Mouse (Mus musculus) brain, embryonic 18.5 days (tissue): ENCODE measurements around the gene Smdt1.
"Not testable (repeated sequence)": the region's sequence is repeated elsewhere in the genome, so short reads cannot be mapped to it uniquely, and the experiment has no call there.

Experiments
- DNase-seq: peaks from one replicate; pipeline ENCODE4 v3.0.0-alpha.2; 2012; ENCODE audit warnings: low read depth, low spot score

Smdt1 gene

DNA sequence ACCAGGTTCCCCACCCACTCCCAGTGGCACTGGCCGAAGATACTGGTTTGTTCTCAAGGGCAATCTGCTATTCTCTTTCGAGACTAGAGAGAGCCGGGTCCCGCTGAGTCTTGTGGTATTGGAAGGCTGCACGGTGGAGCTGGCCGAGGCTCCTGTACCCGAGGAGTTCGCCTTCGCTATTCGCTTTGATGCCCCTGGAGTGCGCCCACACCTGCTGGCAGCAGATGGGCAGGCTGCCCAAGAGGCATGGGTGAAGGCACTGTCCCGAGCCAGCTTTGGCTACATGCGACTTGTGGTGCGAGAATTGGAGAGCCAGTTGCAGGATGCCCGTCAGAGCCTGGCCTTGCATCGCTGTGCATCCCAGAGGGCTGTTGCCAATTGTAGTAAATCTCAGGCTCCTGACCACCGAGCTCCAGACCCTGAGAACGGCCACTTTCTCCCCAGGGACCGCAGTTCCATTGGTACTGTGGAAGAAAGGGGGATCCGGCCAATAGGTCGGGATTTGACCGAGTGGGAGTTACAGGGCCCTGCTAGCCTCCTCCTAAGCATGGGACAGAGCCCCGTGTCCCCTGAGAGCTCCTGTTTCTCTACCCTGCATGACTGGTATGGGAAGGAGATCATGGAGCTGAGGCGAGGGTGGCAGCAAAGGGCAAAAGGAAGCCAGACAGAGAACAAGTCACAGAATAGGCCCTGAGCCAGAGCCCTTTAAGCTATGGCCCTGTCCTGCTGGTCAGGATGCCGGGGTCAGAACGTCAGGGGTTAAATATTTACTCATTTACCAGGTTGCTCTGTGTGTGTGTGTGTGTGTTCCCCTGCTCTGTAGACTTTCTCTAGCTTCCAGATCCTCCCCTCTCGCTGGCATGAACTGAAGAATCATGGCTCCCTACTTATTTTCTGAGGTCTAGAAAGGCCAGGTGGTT lies 4.9 kb downstream of the Smdt1 start:
- DNase-seq: no peak

DNA sequence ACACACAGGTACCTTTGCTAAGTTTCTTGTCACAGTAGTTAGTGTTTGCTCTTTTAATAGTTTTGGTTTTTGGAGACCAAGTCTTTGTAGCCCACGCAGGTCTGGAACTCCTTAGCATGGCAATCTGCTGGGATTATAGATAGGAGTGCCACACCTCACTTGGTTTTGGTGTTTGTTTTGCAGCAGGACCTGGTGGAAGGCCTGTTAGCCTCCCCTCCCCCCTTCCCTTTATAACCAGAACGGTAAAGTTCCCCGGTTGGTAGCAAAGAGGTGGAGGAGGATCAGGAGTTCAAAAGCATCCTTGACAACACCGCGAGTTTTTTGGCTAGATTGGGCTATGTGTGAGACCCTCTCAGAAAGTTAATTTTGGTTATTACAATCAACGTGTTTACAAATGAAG lies 6.2 kb downstream of the Smdt1 start:
- DNase-seq: no peak

DNA sequence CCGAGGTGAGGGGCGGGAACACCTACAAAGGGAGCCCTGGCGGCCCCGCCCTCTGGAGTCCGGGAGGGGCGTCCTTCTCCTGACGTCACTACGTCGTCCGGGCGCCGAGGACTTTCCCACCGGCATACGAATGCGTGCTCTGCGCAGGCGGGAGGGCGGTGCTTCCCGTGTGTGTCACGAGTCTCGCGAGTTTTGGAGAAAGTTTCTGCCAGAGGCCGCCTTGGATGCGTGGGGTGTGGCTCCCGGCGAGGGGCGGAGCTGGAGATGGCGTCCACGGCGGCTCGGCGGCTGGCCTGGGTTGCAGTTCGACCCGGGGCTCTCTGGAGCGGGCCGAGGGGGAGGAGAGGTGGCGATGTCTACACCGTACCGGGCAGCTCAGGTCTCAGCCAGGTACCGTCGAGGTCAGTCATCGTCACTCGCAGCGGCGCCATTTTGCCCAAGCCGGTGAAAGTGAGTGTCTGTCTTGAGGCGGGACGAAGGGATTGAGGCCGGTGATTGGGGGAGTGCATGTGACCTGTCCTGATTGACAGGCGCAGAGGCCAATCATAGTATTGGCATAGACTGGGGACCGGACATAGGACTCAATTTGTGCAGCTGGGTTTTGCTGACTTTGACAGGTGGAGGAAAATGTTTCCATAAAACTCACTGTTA lies 7.2 kb downstream of the Smdt1 start:
- peak; percentile 97 for DNase-seq

DNA sequence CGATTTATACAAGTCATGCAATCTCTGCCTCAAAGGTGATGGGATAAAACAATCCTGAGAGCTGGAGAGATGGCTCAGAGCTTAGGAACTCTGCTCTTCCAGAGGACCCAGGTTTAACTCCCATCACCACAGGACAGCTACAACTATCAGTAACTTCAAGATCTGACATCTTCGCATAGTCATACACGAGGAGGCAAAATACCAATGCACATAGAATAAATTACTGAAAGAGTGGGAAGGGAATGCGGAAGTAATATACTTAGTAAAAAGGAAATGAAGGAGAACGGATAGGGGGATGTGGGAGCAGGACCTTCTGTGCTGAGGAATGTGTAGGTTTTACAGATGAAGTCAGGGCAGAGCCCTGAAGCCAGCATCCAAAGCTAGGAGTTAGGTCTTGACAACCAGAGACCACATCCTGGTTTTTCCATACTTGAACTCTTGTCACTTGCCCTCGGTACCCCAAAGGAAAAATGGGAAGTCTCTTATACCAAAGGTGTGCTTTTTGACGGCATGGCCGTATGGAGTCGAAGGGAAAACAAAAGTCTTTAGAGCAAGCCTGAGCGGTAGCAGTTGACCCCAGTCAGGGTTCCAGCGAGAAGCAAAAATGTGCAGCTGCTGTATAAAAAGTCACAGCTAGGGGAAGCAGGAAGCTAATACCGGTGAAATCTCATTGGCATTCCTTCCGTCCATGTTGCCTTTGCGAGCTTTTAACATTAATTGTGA lies 8.0 kb downstream of the Smdt1 start:
- no peak for DNase-seq

DNA sequence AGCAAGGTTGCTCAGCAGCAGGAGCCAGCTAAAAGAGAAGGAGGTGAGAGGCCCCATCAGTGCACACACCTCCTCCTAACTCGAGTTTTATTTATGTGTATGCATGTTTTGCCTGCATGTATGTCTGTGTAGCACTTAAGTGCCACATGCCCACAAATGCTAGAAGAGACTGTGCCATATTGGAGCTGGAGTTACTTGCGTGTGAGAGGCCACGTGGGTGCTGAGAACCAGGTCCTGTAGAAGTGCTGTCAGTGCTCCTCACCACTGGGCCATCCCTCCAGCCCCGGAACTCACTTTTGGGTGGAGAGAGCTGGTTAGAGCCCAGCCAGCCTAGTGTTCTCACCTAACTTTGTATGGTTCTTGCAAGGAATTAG lies 8.5 kb downstream of the Smdt1 start:
- DNase-seq: no peak

DNA sequence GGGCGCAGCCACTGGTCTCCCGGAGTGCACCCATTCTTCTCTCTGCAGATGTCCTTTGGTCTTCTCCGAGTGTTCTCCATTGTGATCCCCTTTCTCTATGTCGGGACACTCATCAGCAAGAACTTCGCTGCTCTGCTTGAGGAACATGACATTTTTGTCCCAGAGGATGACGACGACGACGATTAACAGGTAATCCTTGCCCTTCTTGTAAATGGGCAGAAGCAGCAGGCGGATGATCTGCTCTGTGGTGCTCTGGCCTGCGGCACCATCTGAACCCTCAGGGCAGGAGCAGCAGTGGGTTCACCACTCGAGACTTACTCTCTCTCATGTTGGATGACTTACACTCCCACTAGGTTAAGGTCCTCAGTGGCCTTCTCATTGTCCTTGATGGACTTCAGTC lies 9.1 kb downstream of the Smdt1 start:
- no peak for DNase-seq

DNA sequence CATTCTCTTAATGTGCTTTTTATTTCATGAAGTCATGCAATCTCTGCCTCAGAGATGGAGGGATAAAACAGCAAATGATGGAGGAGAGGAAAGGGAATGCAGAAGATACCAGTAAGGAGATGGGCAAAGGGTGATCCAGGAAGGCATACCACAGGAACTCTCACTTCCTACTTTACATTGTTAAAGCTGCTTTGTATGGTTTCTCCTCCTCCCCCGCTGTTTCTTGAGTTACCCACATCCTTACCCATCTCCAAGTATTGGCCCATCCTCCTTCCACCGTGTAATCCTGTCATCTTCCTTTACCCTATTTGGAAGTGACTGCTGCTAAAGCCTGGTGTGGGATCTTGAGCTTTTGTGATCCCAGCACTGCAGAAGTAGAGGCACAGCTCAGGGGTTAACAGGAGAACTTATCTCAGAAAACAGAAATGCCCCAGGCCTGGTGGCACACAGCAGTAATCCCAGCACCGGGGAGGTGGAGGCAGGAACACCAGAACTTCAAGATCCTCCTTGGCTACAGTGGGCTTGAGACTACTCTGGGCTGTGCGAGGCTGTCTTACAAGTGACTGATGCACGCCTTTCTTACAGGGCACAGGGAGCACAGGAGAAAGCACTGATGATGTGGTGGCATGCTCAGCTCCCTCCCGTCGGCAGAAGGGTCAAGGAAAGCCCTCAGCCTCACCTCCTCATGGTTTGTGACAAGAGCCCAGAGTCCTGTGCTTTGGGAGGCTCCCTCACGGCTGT lies 9.7 kb downstream of the Smdt1 start:
- no peak for DNase-seq

DNA sequence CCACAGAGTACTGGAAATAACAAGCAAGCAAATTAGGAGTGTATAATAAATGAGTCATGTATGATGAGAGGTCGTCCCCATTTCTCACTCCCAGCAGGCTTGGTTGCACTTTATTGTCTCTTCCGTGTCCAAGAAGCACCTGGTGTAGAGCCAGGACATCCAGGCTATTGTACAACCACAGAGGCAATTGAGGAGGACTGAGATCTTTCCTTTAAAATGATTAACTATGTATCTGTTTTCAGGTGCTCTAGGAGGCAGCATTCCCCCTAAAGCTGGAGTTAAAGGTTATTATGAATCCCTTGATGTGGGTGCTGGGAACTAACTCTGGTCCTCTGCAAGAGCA lies 10.2 kb downstream of the Smdt1 start:
- no peak for DNase-seq

DNA sequence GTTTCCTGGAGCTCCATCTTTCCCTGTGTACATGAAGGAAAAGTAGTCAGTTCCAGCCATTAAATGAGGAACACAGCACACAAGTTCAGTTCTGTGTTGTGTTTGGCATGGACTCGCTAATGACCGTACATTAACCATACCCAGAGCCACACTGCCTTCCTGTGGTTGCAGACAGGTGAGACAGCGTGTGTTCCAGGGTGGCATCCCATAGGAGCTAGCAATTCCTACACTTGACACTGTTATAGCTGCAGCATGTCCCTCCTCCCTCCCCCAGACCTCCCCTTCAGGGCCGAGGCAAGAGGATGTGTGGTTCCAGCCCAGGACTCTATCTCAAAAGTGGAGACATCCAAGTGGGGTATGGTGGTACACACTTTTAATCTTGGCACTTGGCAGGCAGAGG lies 11.6 kb downstream of the Smdt1 start:
- no peak for DNase-seq

DNA sequence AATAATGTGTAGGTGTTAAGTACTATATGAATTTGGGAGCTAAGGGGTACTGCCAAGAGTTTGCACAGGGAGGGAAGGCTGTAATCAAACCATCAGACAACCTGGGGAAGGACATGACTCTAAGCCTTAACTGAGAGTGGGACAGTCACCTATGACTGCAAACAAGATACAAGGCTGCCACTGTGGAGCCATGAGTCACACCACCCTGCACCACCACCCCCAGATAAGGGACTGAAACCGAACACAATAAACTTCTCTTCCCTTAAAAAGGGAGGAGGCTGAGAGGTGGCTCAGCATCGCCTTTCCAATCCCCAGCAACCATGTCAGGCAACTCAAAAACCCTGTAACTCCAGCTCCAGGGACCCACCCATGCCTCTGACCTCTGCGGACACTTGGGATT lies 12.7 kb downstream of the Smdt1 start:
- no peak for DNase-seq

DNA sequence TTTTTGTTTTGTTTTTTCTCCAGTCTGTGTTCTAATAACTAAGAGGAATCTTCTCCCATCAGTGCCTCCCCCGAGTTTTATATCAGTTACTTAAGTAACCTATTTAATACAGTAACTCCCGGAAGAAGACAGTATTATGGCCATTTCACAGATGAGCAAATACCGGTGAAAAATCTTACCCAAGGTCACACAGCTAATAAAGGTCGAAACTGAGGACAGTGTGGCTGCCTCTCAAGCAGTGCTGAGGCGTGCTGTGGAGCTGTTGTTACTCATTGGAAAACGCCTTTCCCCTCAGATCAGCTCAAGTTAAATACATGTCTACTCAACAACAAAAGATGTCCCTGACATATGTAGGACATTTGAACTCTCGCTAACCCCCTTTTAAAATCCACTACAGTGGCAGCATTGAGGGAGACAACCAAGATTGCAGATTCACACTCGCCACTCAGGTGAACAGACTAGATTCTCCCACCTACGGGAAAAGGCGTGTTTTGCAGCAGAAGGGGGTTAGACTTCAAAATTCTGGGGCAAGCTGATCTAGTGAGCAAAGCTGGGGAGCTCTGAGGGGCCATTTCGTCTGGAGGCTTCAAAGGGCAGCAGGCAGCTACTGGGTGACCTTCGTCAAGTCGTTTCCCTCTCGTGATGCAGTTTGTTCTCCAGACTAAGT lies 14.5 kb downstream of the Smdt1 start:
- no peak for DNase-seq

DNA sequence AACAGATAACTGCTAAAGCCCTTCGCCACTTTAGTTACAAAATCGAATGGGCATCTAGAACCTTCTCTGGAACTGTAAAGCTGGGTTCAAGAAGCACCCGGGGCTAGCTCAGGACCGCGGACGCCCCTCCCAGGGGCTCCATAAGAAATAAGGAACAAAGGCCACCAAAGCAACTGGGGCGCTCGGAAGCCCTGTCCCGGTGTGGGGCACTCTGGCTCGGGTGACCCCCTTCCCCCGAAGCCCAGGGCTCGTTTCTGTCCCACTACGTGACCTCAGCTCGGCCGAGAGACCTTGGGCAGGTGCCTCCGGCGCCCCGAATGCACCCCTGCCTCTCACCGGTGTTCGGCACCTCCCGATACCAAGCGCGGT lies 15.0 kb downstream of the Smdt1 start:
- DNase-seq: no peak

DNA sequence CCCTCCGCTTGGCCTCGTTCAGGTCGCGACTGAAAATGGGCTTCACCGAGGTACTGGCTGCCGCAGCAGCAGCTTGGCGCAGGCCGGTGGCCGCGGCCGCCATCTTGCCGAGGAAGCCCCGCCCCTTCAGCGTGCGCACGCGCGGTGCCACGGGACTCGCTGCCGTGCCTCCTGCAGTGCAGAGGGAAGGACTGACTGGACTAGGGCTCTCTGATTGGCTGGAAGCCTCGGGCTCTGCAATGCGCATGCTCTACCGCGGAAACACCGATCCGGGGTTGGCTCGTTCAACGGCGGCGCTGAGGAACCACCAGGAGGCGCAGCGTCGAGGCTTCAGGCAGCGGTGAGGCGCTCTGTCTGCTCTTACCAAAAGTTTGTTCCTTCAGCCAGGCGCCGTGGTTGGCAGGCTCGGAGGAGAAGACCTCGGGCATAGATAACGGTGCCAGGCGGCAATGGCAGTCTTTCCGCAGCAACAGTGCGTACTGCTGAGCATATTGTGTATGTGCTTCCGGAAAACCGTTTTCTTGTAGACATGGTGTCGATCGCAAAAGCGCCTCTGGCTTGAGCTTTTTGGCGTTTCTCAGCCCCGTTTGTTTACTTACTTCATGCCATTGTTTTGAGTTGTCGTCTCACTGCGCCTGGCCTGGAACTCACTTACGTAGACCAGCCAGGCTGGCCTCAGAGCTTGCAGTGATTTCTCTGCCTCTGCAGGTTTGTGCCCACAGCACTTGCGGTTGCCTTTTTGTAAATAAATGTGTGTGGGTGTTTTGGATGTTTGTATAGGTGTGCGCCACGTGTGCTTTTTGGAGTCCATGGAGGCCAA lies 15.6 kb downstream of the Smdt1 start, which contains the start of gene Ndufa6:
Gene Ndufa6, minus strand, starts transcription at position 197 of the 820 bp plus-strand sequence.
- peak; percentile 96 for DNase-seq

DNA sequence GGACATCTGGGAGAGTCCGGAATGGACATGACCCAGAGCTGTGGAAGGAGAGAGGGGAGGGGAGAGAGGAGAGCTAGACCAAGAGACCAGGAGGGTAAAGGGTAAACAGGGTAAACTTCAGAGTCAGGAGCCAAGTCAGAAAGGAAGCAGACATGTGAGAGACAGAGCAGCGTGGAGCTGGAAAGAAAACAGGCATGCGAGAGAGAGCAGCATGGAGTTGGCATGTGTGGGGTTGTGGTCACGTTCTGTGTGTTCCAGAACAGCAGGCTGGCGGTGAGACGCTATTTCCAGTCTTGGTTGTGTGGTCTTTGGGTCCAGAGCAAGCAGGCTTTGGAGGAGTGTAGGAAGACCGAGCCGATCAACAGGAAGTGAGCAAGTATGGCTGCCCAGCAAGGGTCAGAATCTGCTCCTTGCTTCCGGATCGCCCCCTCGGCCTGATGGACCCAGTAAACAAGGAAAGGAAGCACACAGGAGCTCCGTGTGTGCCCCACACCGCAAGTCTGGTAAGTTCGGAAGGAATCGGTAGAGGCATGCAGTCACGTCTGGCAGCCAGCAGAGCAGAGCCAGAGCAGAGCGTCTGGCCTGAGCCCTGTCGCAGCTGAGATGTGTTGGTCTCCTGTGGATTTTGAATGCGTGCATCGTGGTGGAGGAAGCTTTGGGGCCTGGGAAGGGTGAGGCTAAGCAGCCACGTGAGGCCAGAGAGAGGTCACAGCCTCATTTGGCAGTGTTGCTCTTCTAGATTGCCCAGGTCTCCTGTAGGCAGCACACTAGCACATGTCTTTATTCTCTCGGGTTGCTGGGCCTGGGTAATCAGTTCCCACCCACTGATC lies 19.9 kb downstream of the Smdt1 start:
- DNase-seq: no peak

DNA sequence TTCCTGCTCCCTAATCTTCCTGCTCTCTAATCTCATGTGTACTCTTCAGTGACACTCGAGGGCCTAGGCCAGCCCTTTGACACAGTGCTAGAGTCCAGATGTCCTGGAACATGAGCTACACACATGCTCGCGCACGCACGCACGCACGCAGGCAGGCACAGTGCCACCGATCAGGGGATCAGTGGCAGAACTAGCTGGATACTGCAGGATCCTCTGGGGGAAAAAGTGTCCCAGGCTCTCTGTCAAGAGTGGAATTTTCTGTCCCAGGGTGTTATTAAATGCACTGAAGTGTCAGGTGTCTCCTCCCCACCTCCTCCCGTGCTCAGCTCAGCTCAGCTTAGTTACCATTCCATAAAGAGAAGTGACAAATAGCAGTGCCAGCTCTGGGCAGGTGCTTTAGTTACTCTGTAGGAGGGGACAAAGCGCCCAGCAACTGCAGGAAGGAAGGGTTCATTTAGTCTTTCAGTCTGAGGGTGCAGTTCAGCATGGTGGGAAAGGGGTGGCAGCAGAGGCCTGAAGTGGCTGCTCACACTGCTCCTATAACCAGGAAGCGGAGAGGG lies 22.8 kb downstream of the Smdt1 start:
- no peak for DNase-seq

DNA sequence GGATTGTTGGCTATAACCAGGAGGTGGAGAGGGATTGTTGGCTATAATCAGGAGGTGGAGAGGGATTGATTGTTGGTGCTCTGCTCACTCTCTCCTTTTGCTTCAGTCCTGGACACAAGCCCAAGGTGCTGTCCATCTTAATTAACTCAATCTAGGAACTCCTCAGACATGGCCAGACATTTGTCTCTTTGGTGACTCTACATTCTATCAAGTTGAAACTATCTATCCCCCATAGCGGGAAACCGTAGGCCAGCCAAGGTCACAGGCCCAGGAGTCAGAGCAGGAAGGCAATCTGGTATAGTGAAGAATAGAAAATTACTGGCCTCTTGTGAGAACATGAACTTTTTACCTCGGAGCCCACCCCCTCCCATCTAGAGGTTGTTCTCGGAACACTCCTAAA lies 23.5 kb downstream of the Smdt1 start:
- no peak for DNase-seq

DNA sequence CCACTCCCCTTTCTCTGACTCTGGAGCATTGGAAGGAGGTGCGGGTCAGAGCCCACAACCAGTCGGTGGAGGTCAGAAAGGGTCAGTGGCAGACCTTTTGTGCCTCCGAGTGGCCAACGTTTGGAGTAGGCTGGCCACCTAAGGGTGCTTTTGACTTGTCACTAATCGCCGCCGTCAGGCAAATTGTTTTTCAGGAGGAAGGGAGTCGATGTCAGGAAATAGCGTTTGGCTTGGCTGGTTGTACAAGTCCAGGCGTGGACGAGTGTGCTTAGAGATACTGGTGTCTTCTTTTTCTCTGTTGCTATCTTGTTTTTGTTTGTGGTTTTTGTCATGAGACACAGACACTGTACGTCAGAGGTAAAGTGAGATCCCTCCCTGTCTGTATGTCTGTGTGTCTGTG lies 25.0 kb downstream of the Smdt1 start:
- not testable (repeated sequence) for DNase-seq

DNA sequence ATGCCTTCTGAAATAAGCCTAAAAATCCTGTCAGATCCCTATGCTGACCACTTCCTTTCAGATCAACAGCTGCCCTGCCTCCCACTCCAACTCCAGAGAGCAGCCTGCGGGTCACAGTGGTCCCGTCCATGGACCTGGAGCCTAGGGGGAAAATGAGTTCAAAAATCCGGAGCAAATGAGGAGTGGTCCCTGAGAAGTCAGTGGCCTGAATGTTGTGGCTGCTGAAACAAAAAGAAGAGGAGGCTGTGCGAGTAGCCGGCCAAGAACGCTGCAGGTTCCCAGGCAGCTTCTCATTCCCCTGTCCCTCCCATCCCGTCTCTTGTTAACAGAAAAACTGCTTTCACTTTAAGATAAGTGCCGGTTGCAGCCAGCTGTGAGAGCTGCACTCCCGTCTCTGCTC lies 25.8 kb downstream of the Smdt1 start:
- DNase-seq: not testable (repeated sequence)

DNA sequence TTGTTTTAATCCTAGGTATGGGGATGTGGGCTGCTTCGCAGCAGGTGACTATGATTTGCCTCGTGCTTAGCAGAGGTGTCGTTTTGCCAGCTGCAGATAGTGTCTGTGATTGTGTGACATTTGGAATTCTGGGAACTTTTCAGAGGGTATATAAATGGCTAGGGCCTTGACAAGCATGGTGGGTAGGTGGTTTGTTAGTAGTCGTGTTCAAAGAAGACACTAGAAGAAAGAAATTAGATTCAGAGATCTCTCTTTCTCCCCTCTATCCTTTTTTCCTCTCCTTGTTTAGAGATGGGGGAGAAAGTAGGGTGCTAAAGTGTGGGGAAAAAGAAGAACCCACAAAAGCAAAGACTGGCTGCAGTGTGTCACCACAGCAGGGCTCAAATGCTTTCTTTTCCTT lies 29.4 kb downstream of the Smdt1 start:
- DNase-seq: no peak
